Mouse (Mus musculus) embryonic facial prominence, embryonic 14.5 days (tissue): ENCODE data around the gene Poc1a. TPM values are rescaled to one million over a fixed set of nuclear protein-coding genes. Genes with fewer than 3 reads are reported as not detected.

Experiments used
- ATAC-seq: fragments of 200-750 bp; cut with Nextera tagmentation; 2 replicates; pipeline ENCODE4 v1.8.0; 2017; ENCODE audit warnings: low read depth, moderate number of reproducible peaks, moderate TSS enrichment
- DNase-seq: peaks from one replicate; pipeline ENCODE4 v3.0.0-alpha.2; 2015; ENCODE audit warnings: low spot score
- H3K27ac ChIP-seq: fragments of 300-500 bp; sonication (generic); replicated peaks from 2 replicates; pipeline ENCODE4 v1.5.1; 2014; ENCODE audit warnings: low read depth, mild to moderate bottlenecking, low read length, moderate library complexity
- H3K27me3 ChIP-seq: fragments of 300-500 bp; sonication (generic); replicated peaks from 2 replicates; pipeline ENCODE4 v1.6.1; 2014; ENCODE audit warnings: low read length; ENCODE audit not compliant: control insufficient read depth, insufficient read depth
- H3K36me3 ChIP-seq: fragments of 300-500 bp; sonication (generic); 2 replicates; pipeline ENCODE4 v1.6.1; 2014; ENCODE audit warnings: low read length, mixed read lengths; ENCODE audit not compliant: control insufficient read depth, insufficient read depth
- H3K4me1 ChIP-seq: fragments of 300-500 bp; sonication (generic); 2 replicates; pipeline ENCODE4 v1.6.1; 2014; ENCODE audit warnings: antibody characterized with exemption, low read length; ENCODE audit not compliant: control insufficient read depth, insufficient read depth
- H3K4me2 ChIP-seq: fragments of 300-500 bp; sonication (generic); 2 replicates; pipeline ENCODE4 v1.6.1; 2014; ENCODE audit warnings: low read depth, mild to moderate bottlenecking, low read length, moderate library complexity, mixed read lengths
- H3K4me3 ChIP-seq: fragments of 300-500 bp; sonication (generic); 2 replicates; pipeline ENCODE4 v1.5.1; 2014; ENCODE audit warnings: low read depth, mild to moderate bottlenecking, low read length
- H3K9ac ChIP-seq: fragments of 300-500 bp; sonication (generic); 2 replicates; pipeline ENCODE4 v1.6.1; 2014; ENCODE audit warnings: low read depth, mild to moderate bottlenecking, low read length, moderate library complexity, mixed read lengths
- H3K9me3 ChIP-seq: fragments of 300-500 bp; sonication (generic); 2 replicates; pipeline ENCODE4 v1.6.1; 2016; ENCODE audit warnings: low read length; ENCODE audit not compliant: control insufficient read depth
- WGBS: fragments of 180-500 bp; shearing (Covaris S2); extraction: QIAGEN DNeasy Blood & Tissue Kit; methylation state at CpG from one replicate; pipeline ENCODE4 v1.1.7; 2014; 5-methylcytosine and 5-hydroxymethylcytosine counted together
- polyA plus RNA-seq: library from polyadenylated mRNA; unstranded; fragments of >200 nt; fragmentation: Nextera tagmentation; extraction: Ambion mirVana; gene quantifications from 2 replicates; pipeline ENCODE4 v1.2.1, GENCODE M21; 2014

Gene Poc1a
- polyA plus RNA-seq, 1 experiment from 2014 or later: 16.6 TPM

GRCm38 (mm10) chr9:106371776-106372175, 90.9 kb downstream of the Poc1a start:
- ATAC-seq: no peak
- H3K36me3 ChIP-seq: peaks cover 57% of the 10 kb centered on the region

DNA sequence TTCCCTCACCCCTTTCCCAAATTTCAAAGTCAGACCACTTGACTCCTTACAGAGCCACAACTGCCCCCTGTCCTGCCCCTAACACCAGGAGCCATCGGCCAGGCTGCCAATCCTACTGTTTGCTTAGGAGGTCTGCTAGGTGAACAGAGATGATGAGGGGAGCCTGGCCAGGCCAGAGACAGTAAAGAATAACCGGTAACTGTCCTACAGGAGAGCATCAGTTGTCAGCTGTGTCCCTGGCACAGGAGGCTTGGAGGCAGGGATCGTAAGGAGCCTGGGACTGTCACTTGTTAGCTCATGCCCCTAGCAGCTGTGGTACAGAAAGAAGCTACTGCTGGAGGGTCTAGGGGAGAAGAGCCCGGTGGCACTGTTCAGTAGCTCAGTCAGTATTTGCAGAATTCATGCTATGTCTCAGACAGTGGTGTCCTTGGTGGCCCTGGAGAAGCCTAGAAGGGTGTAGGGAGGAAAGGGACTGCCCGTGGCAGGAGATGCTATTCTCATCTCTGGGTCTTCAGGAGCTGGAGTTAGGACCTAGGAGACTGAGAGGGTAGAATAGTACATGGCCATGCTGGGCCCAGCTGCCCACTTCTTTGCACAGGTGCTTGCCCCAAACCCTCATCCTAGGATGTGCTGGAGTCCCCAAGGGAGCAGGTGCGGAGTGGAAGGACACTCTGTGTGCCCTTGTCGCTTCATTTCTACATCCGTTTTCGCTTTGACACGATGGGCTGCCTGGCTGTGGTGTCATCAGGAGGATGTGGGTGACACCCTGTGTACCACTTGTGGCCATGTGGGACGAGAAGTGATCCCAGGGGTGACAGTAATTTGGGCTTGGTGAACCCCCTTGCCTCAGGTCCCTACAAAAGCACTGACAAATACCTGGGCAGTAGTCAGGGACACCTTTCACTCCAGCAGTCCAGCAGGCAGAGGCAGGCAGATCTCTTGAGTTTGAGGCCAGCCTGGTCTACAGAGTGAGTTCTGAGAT, 91.9 kb downstream of the Poc1a start:
- Histone ChIP-seq H3K27me3 (no peaks in the 10 kb centered on the region), H3K9me3 (no peaks in the 10 kb centered on the region), H3K4me2 (peak overlapping the region; percentile 97), H3K9ac (peak overlapping the region; percentile 97; the same call in 1 of the 2 replicates), H3K4me1 (peaks cover 18% of the 10 kb centered on the region), H3K27ac (no peak overlapping the region), H3K36me3 (peaks cover 66% of the 10 kb centered on the region), H3K4me3 (peak overlapping the region; percentile 92; the same call in 1 of the 2 replicates)
- ATAC-seq: no peak
- 81% methylated on average over 11 of the region's 11 CpGs for WGBS
- no peak for DNase-seq

More at GRCm38 (mm10) chr9:106371776-106372175, 90.9 kb downstream of the Poc1a start:
- Histone ChIP-seq H3K27ac (peak overlapping the region; percentile 98), H3K4me2 (peak overlapping the region; percentile 97), H3K27me3 (no peaks in the 10 kb centered on the region), H3K9me3 (no peaks in the 10 kb centered on the region), H3K9ac (peak overlapping the region; percentile 97), H3K4me1 (peaks cover 22% of the 10 kb centered on the region), H3K4me3 (peak overlapping the region; percentile 92)
- WGBS: 10% methylated on average over 6 of the region's 6 CpGs
- peak; percentile 71 for DNase-seq

DNA sequence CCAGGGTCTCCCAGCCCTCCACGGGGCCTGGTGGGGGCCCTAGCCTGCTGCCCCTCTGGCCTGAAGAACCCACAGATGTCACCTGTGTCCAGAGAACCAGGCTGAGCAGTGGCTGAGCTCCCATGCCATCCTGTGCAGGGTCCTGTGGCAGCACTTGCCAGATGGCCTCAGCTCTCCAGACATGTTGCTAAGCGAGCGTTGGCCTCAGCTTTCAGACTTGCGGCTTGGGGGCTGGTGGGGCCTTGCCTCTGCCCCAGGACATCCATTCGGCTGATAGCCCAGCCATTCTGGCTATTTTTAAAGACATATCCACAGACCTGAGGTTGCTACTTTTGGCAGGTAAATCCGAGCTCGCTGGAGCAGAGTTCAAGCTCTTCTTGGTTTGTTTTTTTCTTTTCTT, 93.1 kb downstream of the Poc1a start:
- WGBS: 70% methylated on average over 7 of the region's 7 CpGs
- ATAC-seq: no peak

GRCm38 (mm10) chr9:106377247-106377646, 96.4 kb downstream of the Poc1a start:
- no peaks in the 10 kb centered on the region for H3K9me3 ChIP-seq
- no peak for DNase-seq
- 76% methylated on average over 8 of the region's 8 CpGs for WGBS
- no peak overlapping the region for H3K27ac ChIP-seq
- H3K27me3 ChIP-seq: no peaks in the 10 kb centered on the region
- ATAC-seq: no peak
- H3K36me3 ChIP-seq: peaks cover 65% of the 10 kb centered on the region
- H3K4me3 ChIP-seq: no peak overlapping the region
- no peak overlapping the region for H3K9ac ChIP-seq
- no peak overlapping the region for H3K4me2 ChIP-seq
- peaks cover 5% of the 10 kb centered on the region for H3K4me1 ChIP-seq

More for the DNA sequence above, 93.1 kb downstream of the Poc1a start:
- H3K9me3 ChIP-seq: no peaks in the 10 kb centered on the region
- peaks cover 18% of the 10 kb centered on the region for H3K4me1 ChIP-seq
- no peak overlapping the region for H3K4me3 ChIP-seq
- no peaks in the 10 kb centered on the region for H3K27me3 ChIP-seq
- H3K9ac ChIP-seq: 0 out of 2 replicates have a peak overlapping the region, but pooled peaks have one; percentile 3
- H3K4me2 ChIP-seq: no peak overlapping the region
- H3K27ac ChIP-seq: no peak overlapping the region
- peaks cover 78% of the 10 kb centered on the region for H3K36me3 ChIP-seq
- DNase-seq: no peak

DNA sequence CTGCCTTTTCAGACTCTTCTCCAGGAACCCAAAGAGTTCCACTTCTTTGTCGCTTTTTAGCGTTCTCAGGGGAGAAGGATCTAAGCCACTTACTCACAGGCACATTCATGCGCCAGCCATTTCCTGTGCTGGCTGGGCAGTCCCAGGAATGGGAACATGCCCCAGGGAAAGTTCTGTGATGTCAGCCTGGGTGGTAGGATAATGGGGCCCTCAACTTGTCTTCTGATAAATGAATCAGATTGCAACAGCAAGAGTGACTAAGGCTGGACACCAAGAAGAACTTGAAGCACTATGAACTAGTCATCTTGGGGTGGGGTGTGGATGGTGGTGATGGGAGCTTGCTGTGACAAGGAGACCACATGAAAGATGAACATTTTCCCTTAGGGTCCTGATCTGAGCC, 97.2 kb downstream of the Poc1a start:
- H3K27ac ChIP-seq: no peak overlapping the region
- ATAC-seq: no peak

DNA sequence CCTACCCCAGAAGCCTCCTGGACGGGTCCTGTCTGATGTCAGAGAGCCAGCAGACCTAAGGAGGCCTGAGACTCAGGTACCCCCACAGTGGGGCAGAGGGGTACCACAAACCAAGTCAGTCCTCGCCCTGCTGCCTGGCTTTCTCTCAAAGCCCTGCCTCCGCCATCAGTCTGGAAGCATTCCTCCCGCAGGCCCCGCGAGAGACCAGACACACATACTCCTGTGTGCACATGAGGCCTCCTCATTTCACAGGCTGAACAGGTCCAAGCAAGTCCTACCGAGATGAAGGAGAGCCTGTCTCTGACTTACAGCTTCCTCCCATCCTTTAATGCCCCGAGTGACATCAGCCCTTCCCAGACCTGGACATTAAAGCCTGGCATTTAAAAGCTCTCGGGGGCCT, 97.9 kb downstream of the Poc1a start:
- Histone ChIP-seq H3K4me3 (no peak overlapping the region), H3K9me3 (no peaks in the 10 kb centered on the region), H3K4me2 (no peak overlapping the region), H3K27me3 (no peaks in the 10 kb centered on the region), H3K9ac (no peak overlapping the region), H3K4me1 (peaks cover 4% of the 10 kb centered on the region), H3K27ac (peak overlapping the region; percentile 10; the same call in 1 of the 2 replicates), H3K36me3 (peaks cover 50% of the 10 kb centered on the region)
- peak; percentile 69 for ATAC-seq
- peak; percentile 81 for DNase-seq
- WGBS: 44% methylated on average over 8 of the region's 9 CpGs

More for the DNA sequence above, 97.2 kb downstream of the Poc1a start:
- no peaks in the 10 kb centered on the region for H3K27me3 ChIP-seq
- no peak overlapping the region for H3K9ac ChIP-seq
- H3K36me3 ChIP-seq: peaks cover 57% of the 10 kb centered on the region
- WGBS: 68% methylated on average over 3 of the region's 3 CpGs
- no peaks in the 10 kb centered on the region for H3K9me3 ChIP-seq
- no peak overlapping the region for H3K4me3 ChIP-seq
- no peaks in the 10 kb centered on the region for H3K4me1 ChIP-seq
- DNase-seq: no peak
- no peak overlapping the region for H3K4me2 ChIP-seq

- no peak overlapping the region for H3K4me2 ChIP-seq
- no peak overlapping the region for H3K27ac ChIP-seq
- no peak for ATAC-seq
- H3K9ac ChIP-seq: no peak overlapping the region
- H3K36me3 ChIP-seq: no peaks in the 10 kb centered on the region
- H3K4me1 ChIP-seq: peaks cover 11% of the 10 kb centered on the region
- H3K9me3 ChIP-seq: no peaks in the 10 kb centered on the region
- 69% methylated on average over 10 of the region's 12 CpGs for WGBS
- H3K27me3 ChIP-seq: no peaks in the 10 kb centered on the region
- no peak overlapping the region for H3K4me3 ChIP-seq
- no peak for DNase-seq
Observed at GRCm38 (mm10) chr9:106386181-106386864, 105.5 kb downstream of the Poc1a start.

- no peaks in the 10 kb centered on the region for H3K27me3 ChIP-seq
- H3K4me2 ChIP-seq: no peak overlapping the region
- ATAC-seq (no peak), DNase-seq (no peak)
- H3K36me3 ChIP-seq: no peaks in the 10 kb centered on the region
- WGBS: 79% methylated on average over 10 of the region's 11 CpGs
- no peak overlapping the region for H3K27ac ChIP-seq
- peaks cover 9% of the 10 kb centered on the region; the same call in 1 of the 2 replicates for H3K4me1 ChIP-seq
- no peak overlapping the region for H3K4me3 ChIP-seq
- no peak overlapping the region for H3K9ac ChIP-seq
- no peaks in the 10 kb centered on the region for H3K9me3 ChIP-seq
Observed at GRCm38 (mm10) chr9:106392828-106393527, 112.1 kb downstream of the Poc1a start.
